Mouse (Mus musculus): ENCODE data around the gene Atg2b.

The Atg2b gene

GRCm38 (mm10) chr12:105678762-105679161 is 6.2 kb downstream of the Atg2b start:
- DNase-seq: no peak

- no peak for DNase-seq
Observed at GRCm38 (mm10) chr12:105678211-105678610, 6.8 kb downstream of the Atg2b start.

- no peak for DNase-seq
Observed at GRCm38 (mm10) chr12:105676274-105676673, 8.7 kb downstream of the Atg2b start.

- no peak for DNase-seq
Observed at GRCm38 (mm10) chr12:105655850-105656249, 29.2 kb downstream of the Atg2b start.

GRCm38 (mm10) chr12:105642770-105643321 is 42.2 kb downstream of the Atg2b start:
- DNase-seq: no peak

- DNase-seq: no peak
Observed at GRCm38 (mm10) chr12:105637554-105637953, 47.5 kb downstream of the Atg2b start.

- DNase-seq: no peak
Observed at GRCm38 (mm10) chr12:105636551-105636950, 48.5 kb downstream of the Atg2b start.

GRCm38 (mm10) chr12:105634374-105635067 is 50.5 kb downstream of the Atg2b start:
- DNase-seq: no peak

GRCm38 (mm10) chr12:105625798-105626197 is 59.2 kb downstream of the Atg2b start:
- DNase-seq: no peak

- no peak for DNase-seq
Observed at GRCm38 (mm10) chr12:105622981-105623539, 62.0 kb downstream of the Atg2b start.

GRCm38 (mm10) chr12:105622048-105622447 is 63.0 kb downstream of the Atg2b start:
- no peak for DNase-seq

GRCm38 (mm10) chr12:105613559-105613958 is 71.5 kb downstream of the Atg2b start:
- DNase-seq: no peak

- DNase-seq: peak; percentile 51
Observed at GRCm38 (mm10) chr12:105611748-105612147, 73.3 kb downstream of the Atg2b start.

GRCm38 (mm10) chr12:105611045-105611444 is 74.0 kb downstream of the Atg2b start:
- DNase-seq: no peak

- no peak for DNase-seq
Observed at GRCm38 (mm10) chr12:105606881-105607280, 78.1 kb downstream of the Atg2b start.

GRCm38 (mm10) chr12:105605212-105605611 is 79.8 kb downstream of the Atg2b start:
- no peak for DNase-seq

GRCm38 (mm10) chr12:105603904-105604303 is 81.1 kb downstream of the Atg2b start:
- DNase-seq: no peak

- no peak for DNase-seq
Observed at GRCm38 (mm10) chr12:105602581-105603210, 82.3 kb downstream of the Atg2b start, which contains the start of gene Bdkrb1. Gene Bdkrb1, plus strand, starts transcription at chr12:105603085.

GRCm38 (mm10) chr12:105601586-105601985 is 83.4 kb downstream of the Atg2b start:
- DNase-seq: no peak

- DNase-seq: no peak
Observed at GRCm38 (mm10) chr12:105599098-105599497, 85.9 kb downstream of the Atg2b start.

- no peak for DNase-seq
Observed at GRCm38 (mm10) chr12:105598503-105598902, 86.5 kb downstream of the Atg2b start.

GRCm38 (mm10) chr12:105597135-105597534 is 87.9 kb downstream of the Atg2b start:
- no peak for DNase-seq

- DNase-seq: no peak
Observed at GRCm38 (mm10) chr12:105593471-105593870, 91.5 kb downstream of the Atg2b start.

- DNase-seq: no peak
Observed at GRCm38 (mm10) chr12:105592361-105592761, 92.7 kb downstream of the Atg2b start.
